Mouse (Mus musculus): ENCODE results near the gene Tgm5. TPM values are rescaled to one million over a fixed set of nuclear protein-coding genes. Genes with fewer than 3 reads are reported as not detected.

Gene Tgm5
- total RNA-seq, 2 experiments from 2014 or later: not detected

Other genes starting within 250 kb of the Tgm5 start
- 10 to 100 TPM; 24.1 to 26.6 TPM for gene Cdan1, start 235.7 kb downstream of the Tgm5 start, total RNA-seq (2021)
- gene Ttbk2, start 235.2 kb downstream of the Tgm5 start, total RNA-seq (2021): 10 to 100 TPM; 87.8 to 88.5 TPM
- 10 to 100 TPM; 39.3 to 43.0 TPM for gene Ubr1, start 115.1 kb downstream of the Tgm5 start, total RNA-seq (2021)
- gene Tmem62, start 108.8 kb downstream of the Tgm5 start, total RNA-seq (2021): 10 to 100 TPM; 24.7 to 27.3 TPM
- gene Ccndbp1, start 77.4 kb downstream of the Tgm5 start, total RNA-seq (2021): 10 to 100 TPM; 54.9 to 56.9 TPM
- not detected for gene Epb42, start 48.8 kb downstream of the Tgm5 start, total RNA-seq (2021)
- under 1 TPM in 1 of 2 experiments, not detected in 1; 0.16 TPM for gene Tgm7, start 24.0 kb upstream of the Tgm5 start, total RNA-seq (2021)
- 10 to 100 TPM; 20.0 to 22.1 TPM for gene Adal, start 54.6 kb upstream of the Tgm5 start, total RNA-seq (2021)
- 1 to 10 TPM; 7.9 to 8.1 TPM for gene Lcmt2, start 54.8 kb upstream of the Tgm5 start, total RNA-seq (2021)
- 10 to 100 TPM; 44.7 to 49.4 TPM for gene Tubgcp4, start 84.8 kb upstream of the Tgm5 start, total RNA-seq (2021)
- gene Zscan29, start 85.3 kb upstream of the Tgm5 start, total RNA-seq (2021): 1 to 10 TPM; 6.5 to 7.1 TPM
- gene Trp53bp1, start 185.6 kb upstream of the Tgm5 start, total RNA-seq (2021): 100 to 1,000 TPM; 131 to 158 TPM
- 100 to 1,000 TPM; 524 to 622 TPM for gene Map1a, start 203.8 kb upstream of the Tgm5 start, total RNA-seq (2021)

All from left cerebral cortex, postnatal 25 days (tissue).